Mouse (Mus musculus) gastrocnemius, postnatal 14 days (tissue): ENCODE results near the gene Nckap5l. TPM values are rescaled to one million over a fixed set of nuclear protein-coding genes. Genes with fewer than 3 reads are reported as not detected.
"Not testable (repeated sequence)": the region's sequence is repeated elsewhere in the genome, so short reads cannot be mapped to it uniquely, and the experiment has no call there.

Source experiments
- DNase-seq: peaks from one replicate; pipeline ENCODE4 v3.0.0; 2021; ENCODE audit warnings: mixed read lengths
- intact Hi-C: fragments of 180-260 bp; cut with DNase I; formaldehyde crosslinking; loops from one replicate; pipeline ENCODE4 v1.15.1; 2025; ENCODE audit warnings: low total_unique reads
- total RNA-seq, 2 experiments: library from RNA; stranded (reverse); gene quantifications; 2 replicates each; pipeline ENCODE4 v1.2.3; 2021

The Nckap5l gene
- total RNA-seq, 2 experiments from 2014 or later, result 8.5 to 10.0 TPM

DNA sequence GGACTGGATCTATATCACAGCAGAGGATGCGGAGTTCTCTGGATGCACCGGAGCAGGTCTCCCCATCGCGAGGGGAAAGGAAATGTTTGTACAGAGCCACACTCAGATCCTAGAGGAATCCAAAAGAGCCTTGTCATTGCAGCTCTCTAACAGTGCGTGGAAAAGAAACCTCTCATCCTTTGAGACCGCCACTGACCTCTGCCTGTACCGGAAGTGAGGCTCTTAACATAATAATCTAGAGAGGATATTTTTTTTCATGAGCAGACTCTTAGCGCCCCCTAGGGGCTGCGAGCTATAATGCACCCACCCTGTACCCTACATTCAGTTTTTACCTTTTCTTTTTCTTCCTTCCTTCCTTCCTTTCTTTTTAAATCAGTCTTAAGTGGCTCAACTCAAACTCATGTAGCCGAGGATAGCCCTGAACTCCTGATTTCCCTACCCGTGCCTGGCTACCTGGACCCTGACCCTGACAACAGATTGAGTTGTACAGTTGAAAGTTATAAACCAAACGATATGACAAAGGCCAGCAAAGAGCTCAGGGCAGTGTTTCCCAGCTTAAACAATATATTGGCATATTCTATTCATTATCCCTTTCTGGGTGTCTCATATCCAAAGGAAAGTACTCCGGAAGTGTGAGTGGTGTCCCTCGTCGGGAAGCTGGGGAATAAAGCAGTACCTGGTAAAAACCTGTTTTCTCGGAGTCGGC, 13.6 kb upstream of the Nckap5l start:
- intact Hi-C loops, result no loop called here
- DNase-seq, result peak; percentile 55

DNA sequence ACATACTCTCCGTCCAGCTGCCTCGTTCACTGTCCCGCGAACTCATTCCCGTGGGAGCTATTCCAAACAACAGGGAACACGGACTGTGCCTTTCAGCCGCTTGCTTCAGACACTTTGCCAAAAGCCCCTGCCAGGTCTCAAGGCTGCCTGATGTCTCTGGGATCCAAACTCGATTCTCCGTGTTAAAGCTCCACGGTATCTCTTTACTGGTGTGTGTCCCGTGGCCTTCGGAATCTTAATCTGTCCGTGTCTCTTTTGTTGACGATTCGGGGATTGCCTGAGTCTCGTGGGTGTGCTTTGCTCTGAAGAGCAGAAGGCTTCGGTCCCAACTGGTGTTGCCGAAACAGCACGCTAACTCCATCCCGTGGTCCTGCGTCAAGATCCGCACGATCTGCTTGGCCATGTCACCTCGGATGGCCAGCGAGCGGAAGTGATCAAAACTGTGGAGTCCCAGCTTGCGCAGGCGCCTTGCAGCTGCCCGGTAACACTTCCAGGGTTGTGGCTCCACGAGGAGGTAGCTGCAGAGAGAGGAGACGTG, 12.7 kb upstream of the Nckap5l start:
- intact Hi-C loops, result no loop called here
- peak; percentile 61 for DNase-seq

DNA sequence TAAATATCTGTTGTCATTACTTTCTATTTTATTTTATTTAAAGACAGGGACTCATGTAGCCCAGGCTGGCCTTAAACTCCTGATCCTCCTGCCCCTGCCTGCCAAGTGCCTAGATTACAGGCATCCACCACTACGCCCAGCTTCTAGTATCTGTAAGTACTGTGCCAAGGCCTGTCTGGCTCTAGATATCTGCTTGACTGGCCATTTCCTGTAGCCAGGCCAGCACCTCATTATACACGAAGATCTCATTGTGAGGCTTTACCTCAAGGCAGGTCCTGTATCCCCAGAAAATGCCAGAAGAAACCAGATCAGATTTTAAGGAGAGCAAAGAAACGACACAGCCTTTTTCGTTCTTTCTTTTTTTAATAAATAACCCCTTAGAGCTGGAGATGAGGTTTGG, 12.2 kb upstream of the Nckap5l start:
- DNase-seq, result no peak
- intact Hi-C loops, result loop anchor here (2.0 to 10.0 kb wide), 2 partner anchors 53 to 145 kb away; no protein-coding TSS in a partner anchor

DNA sequence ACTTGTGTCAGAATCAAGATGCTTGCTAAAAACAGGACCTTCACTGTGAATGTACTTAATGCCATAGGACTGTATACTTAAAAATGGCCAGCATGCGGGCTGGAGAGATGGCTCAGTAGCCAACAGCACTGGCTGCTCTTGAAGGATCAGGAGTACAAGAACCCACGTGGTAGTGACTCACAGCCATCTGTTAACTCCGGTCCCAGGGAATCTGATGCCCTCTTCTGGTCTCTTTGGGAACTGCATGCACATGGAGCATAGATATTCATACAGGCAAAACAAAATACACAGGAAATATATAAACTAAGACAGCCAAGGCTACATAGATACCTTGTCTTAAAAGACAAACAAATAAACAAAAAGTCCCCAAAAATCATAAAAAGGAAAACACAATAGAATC, 11.5 kb upstream of the Nckap5l start:
- peak; percentile 81 for DNase-seq
- intact Hi-C loops, result loop anchor here (2.0 to 10.0 kb wide), 2 partner anchors 52 to 144 kb away; no protein-coding TSS in a partner anchor

DNA sequence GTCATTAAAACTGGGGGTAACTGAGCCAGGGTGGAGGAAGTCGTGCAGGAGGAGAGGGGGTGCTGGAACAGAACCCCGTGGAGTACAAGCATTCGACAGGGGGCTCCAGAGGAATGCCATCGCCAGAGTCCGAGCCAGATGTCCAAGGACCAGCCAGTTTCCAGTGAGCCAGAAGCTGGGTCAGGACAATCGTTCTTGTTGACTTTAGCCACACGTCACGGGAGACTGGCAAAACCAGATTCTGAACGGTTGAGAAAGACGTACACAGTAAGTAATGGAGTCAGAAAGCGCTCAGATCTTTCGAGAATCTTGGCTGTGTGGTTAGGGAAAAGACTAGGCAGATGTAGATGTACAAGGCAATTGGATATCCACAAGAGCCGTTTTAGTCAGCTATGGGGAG, 5.6 kb upstream of the Nckap5l start:
- DNase-seq, result no peak
- intact Hi-C loops, result loop anchor here (10.0 kb wide), 1 partner anchor 138 kb away; no protein-coding TSS in a partner anchor

DNA sequence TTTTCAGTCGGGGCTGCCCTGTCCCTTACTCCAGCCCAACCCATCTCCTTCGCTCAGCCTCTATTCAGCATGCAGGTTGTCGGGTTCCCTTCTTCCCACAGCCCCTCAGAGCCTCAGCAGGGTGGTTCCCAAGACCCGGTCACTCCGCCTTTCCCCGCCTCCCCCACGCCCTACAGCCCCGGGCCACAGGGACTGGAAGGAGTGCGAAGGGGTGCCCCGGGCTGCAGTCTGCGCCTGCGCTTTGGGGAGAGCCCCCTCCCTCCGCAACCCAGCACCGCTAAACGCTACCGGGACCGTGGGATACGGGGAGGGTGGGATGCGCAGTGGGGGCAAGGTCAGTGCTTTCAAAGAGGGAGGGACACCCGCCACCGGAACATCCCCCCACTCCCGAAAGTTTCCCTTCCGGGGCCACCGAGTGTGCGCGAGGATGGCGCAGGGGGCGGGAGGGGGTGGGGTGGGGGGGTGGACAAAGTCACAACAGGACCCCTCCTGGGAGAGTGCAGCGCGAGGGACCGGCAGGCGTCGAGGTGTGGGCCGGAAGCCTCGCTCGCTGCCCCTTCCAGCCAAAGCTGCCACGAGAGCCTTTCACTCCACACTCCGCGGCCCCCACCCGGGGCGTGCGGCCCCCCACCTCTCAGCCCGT, 464 bp downstream of the Nckap5l start:
- intact Hi-C loops, result no loop called here
- DNase-seq, result peak; percentile 75

DNA sequence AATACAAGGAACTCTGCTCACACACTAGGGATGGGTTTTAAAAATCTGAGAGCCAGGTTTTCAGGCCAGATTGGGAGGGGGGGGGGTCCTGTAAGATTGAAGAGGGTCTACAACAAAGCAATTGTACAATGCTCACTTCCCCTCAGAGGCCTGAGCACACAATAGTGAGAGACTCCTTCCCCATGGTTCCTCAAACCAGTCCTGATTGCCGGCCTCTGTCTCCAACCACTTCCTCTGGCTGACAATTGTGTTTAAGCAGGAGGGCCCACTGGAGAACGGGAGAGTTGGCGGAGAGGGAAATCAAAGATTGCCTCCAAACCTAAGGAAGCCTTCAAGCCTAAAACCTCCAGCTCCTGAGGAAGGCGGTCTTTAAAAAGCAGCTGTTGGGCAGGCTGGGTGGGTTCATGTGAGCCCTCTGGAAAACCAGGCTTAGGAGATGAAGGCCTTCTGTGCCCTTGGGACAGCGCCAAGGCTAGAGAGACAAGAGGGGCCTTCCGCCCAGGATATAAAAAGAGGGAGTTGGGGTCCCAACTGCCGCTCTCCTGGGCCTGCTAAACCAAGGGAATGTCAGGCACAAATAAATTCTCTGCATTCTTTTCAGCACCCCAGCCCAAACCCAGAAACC, 1.1 kb downstream of the Nckap5l start:
- intact Hi-C loops, result no loop called here
- DNase-seq, result no peak

DNA sequence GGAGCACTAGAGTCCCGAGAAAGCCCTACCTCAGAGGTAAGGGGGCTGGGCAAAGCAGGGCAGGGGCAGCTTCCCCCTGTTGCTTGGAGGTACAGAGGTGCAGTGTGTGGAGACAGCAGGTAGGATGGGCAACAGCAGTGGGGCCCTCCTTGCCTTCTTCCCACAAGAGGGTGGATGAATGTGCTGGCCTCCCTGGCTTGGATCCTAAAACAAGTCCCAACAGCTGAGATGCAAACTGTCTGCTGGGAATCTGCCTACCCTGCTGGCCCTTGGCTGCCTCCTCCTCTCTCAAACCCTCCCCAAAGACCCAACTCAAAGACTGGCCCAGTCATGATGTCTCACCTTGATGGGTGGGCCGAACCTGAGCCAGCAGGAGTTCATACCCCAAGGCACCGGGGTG, 2.1 kb downstream of the Nckap5l start:
- intact Hi-C loops, result no loop called here
- DNase-seq, result no peak

DNA sequence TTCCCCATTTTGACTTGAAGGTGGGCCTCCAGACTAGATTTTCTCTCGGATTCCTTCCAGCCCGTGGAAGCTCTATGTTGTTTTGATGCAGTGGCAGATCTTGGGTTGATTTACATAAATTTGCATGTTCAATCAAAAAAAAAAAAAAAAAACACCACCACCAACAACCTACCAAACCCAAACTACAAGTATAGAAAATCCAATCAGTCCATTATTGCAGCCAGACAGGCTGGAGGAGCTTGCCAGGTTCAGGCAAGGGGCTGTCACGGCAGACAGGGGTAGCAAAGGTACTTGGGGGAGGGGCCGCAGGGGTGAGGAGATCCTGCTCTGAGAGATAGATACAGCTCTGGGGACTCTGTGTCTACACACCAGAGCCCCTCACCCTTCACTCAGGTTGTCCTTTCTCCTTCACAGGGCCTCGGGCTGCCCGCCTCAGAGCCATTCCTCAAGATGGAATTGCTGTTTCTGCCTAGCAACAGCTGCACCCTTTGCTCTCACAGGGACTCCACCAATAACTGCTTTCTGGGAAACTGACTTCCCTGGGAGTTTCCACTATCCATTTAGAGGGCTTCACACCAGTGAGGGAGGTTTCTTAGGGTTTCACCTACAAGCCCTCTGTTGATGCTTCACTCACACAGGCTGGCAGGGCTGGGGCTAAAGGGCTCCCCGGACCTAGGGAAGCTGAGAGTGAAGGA, 2.8 kb downstream of the Nckap5l start:
- intact Hi-C loops, result no loop called here
- no peak for DNase-seq

DNA sequence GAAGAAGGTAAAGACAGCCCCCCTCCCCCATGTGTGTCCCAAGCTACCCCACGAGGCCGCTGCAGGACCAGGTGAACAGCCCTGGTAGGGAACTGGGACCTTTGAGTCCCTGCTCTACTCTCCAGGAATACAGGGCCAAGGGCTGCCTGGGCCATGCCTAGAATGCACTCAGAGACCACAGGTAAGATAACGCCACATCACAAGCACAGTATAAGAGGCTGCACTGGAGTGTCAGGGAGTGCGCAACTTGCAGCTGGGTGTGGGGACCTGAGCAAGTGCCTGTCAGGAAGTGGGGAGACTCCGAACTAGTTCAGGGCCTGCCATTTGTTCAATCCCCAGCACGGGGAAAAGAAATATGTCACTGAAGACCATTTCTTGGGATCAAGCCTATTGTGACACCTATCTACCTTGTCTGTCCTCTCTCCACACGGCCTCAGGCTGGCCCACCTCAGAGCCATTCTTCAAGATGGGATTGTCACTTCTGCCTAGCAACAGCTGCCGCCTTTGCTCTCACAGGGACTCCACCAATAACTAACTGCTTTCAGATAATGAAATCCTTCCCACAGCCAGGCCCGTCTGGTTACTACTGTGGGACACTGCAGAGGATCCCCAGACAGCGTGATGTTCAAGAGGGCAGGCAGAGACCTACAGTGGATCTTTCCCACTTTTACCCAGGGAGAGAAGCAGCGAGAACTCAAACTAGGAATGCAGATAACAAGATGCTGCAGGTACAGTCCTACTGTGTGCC, 4.2 kb downstream of the Nckap5l start:
- DNase-seq, result no peak
- intact Hi-C loops, result no loop called here

DNA sequence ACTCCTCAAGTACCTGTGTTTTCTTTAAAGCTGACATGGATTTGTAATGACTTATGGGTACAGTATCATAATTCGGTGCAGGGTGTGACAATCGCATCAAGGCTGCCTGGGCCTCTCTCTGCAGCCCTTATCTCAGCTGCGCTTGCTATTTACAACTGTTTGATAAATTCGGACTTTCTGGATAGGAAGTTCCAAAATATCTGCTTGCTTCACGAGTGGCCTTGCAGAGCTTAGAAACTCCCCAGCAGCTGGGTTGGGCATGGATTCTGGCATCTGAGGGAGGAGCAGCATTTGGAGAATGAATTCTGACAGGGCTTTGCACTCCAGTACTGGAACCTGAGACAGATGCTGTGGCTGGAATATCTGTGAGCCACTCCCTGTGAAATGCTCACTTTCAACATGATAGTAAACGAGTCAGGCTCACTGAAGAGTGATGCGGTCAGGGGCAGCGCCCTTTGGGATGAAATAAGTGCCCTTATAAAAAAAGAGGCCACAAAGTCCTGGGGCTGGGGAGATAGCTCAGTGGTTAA, 7.7 kb downstream of the Nckap5l start:
- no peak for DNase-seq
- intact Hi-C loops, result no loop called here

DNA sequence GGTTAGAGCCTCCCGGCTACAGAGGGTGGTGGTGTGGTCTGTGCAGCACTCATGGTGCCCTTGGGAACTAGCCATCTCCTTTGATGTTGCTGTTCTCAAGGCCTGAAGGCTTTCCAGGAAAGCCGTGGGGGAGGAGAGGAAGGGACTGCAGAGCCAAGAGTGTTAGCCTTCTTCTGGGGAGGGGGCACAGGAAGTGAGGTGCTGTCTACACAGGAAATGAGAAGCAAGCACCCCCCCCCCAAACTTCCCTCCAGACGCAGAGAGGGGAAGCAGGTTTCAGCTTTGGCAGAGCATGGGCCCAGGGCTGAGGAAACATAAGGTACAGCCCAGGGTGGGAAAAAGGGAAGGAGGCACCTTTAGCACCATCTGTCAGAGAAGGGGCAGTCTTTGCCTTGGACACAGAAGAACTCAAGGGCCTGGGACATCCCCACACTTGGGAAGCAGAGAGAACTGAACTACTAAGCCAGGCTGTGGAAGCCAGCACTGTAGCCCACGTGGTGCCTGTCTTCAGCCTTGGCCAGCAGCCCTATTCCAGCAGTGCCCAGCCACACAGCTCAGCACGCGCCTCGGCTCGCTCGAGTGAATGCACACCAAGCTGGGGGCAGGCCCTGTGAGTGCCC, 8.3 kb downstream of the Nckap5l start:
- intact Hi-C loops, result no loop called here
- peak; percentile 71 for DNase-seq

DNA sequence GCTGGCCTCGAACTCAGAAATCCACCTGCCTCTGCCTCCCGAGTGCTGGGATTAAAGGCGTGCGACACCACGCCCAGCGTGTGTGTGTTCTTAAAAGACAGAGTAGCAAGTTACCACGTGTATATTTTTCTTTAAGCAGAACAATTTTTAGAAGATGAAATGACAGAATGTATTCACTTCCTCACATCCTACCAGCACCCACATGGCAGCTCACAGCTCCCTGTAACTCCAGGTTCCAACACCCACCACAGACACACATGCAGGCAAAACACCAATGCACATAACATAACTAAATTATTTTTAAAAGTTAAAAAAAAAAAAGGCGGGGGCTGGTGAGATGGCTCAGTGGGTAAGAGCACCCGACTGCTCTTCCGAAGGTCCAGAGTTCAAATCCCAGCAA, 11.4 kb downstream of the Nckap5l start:
- intact Hi-C loops, result not testable (repeated sequence)
- DNase-seq, result peak; percentile 0

DNA sequence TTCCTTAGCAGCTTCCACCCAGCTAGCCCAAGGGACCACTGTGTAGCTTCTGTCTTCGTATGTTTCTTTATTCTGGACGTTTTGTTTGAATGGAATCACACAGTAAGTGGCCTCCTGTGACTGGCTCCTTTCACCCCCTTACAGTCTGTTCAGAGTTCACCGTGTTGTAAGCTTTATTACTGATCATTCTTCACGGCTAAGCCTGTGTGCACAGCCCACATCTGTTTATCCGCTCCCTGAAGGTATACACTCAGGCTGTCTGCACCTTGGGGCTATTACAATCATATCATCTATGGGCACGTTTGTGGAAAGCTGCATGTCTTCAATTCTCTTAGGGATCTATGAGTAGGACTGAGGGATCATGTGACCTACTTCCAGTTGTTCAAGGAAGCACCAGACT, 12.0 kb downstream of the Nckap5l start:
- intact Hi-C loops, result no loop called here
- DNase-seq, result peak; percentile 0

DNA sequence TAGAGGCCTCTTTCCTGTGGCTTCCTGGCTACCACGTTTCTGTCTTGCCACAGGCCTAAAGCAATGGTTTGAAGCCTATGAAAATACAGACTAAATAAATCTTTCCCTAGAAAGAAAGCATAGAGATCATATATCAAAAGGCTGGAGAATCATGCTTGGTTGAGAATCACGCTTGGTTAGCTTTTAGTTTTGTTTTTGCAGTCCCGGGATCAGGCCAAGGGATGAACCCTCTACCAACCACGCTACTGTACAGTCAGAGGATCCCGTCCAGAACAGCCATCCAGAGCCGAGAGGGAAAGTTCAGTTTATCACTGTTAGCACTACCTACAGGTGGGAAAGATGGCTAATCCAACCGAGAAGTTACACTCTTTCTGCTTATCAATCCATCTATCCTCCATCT, 15.2 kb downstream of the Nckap5l start:
- DNase-seq, result no peak
- intact Hi-C loops, result no loop called here

DNA sequence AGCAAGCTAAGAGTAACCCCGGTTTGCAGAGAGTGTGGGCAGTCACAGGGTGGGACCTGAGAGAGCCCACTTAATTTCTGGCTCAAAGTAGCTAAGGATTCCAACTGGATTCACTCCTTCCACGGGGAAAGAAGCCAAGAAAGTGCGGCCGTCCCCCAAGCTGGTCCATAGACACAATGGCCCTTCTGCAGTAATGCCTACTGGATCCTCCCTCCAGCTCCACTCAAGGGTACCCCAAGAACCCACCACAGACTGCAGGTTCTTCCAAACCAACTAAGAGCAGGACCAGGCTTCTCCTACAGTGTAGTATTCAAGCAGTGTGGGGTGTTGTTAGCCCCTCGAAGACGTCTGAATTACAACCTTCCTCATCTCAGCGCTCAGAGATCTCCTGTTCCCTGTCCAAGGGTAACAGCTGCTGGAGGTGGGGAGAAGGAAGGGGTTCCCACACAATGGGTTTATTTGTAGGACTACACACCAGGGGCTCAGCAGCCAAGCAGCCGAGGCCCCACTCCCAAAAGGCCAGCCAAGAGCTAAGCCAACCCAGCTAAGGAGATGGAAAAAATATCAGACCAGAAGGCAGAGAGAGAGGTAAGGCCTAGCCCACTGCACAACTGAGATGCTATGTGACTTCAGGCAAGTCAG, 16.6 kb downstream of the Nckap5l start:
- intact Hi-C loops, result no loop called here
- peak; percentile 35 for DNase-seq

DNA sequence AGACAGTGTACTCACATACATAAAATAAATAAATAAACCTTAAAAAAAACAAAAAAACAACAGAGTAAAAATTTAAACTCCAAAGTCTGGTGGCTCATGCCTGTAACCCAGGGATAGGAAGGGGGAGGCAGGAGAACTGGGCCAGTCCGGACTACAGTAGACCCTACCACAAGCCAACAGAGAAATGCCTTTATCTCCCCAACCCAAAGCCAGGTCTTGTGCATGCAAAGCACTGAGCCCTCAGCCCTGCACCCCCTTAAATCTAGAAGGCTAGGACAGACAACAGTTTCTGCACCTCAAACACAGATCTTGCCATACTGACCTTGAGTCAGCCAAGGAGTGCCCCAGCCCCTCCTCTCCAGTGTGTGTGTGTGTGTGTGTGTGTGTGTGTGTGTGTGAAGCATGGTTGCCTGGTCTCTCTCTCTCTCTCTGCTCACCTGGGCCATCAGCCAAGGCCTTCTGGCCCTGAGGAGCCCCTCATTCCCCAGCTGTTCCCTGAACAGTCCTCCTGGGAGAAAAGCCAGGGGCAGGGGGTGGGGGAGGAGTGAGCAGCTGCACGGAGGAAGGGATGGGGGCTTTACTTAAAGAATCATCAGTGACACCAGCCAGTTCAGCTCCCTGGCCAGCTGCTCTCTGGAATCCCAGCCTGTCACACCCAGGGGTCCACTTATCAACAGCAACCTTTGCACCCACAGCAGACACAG, 17.3 kb downstream of the Nckap5l start:
- intact Hi-C loops, result no loop called here
- peak; percentile 87 for DNase-seq
